Mouse (Mus musculus): ENCODE measurements around the gene Cyp3a41a. TPM values are rescaled to one million over a fixed set of nuclear protein-coding genes. Genes with fewer than 3 reads are reported as not detected.
"Not testable (repeated sequence)": the region's sequence is repeated elsewhere in the genome, so short reads cannot be mapped to it uniquely, and the experiment has no call there.

Cyp3a41a gene
- total RNA-seq (2014; fragmentation: Nextera tagmentation) (not detected in 2 replicates), total RNA-seq (2017) (0.05 TPM in 1 of 2 replicates, not detected in the other), polyA plus RNA-seq (2012) (not detected in 2 replicates)

DNA sequence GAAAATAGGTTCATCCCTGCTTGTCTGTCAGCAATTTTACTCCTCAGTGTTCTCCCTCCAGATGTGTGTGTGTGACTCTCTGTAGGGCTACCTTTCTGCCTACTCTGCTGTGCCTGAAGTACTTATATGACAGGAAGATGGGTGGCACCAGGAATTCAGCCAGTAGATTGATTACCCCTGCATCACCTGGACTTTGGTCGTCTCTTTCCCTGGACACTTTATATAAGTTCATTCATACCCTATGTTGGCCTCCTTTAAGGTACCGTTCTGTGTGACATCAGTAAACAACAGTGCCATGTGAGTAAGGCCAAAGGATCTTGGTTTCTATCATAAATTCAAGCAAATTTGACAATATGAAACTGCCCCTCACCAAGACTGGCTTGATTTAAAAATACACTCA lies at the start of gene Cyp3a41a:
TSS of gene Cyp3a41a (minus strand) at position 101 of the 400 bp plus-strand sequence.
- DNase-seq (ENCODE audit: low spot score); ATAC-seq (ENCODE audit: extremely low read depth, insufficient number of reproducible peaks, low FRiP score, poor library complexity, severe bottlenecking); H3K36me3 ChIP-seq (replicated peaks); H3K4me3 ChIP-seq (ENCODE audit: low read depth, low read length); H3K9me3 ChIP-seq (replicated peaks); H3K4me1 ChIP-seq (ENCODE audit: insufficient read depth, low read depth, low read length); H3K27me3 ChIP-seq (ENCODE audit: insufficient read depth, low read length): not testable (repeated sequence)

DNA sequence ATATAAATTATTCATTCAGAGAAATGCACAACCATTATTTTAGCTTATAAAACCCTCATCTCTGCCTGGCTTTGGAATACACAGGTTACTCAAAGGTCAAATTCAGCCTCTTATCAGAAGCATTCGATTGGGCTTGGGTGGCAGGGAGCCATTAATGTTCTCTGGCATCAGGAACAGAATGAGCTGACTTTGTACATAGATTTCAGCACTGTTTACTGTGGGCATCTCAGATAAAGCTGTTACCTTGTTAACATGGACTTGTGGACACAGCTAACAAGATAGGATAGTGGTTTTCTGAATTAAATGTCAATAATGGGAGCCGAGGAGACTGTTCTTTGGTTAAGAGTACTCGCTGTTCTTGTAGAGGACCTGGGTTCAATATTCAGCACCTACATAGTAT lies 17.6 kb upstream of the Cyp3a41a start:
- not testable (repeated sequence) for DNase-seq (ENCODE audit: low spot score); H3K9me3 ChIP-seq (replicated peaks); H3K36me3 ChIP-seq (replicated peaks); H3K4me1 ChIP-seq (ENCODE audit: insufficient read depth, low read depth, low read length); H3K4me3 ChIP-seq (ENCODE audit: low read depth, low read length); H3K27me3 ChIP-seq (ENCODE audit: insufficient read depth, low read length); ATAC-seq (ENCODE audit: extremely low read depth, insufficient number of reproducible peaks, low FRiP score, poor library complexity, severe bottlenecking)

DNA sequence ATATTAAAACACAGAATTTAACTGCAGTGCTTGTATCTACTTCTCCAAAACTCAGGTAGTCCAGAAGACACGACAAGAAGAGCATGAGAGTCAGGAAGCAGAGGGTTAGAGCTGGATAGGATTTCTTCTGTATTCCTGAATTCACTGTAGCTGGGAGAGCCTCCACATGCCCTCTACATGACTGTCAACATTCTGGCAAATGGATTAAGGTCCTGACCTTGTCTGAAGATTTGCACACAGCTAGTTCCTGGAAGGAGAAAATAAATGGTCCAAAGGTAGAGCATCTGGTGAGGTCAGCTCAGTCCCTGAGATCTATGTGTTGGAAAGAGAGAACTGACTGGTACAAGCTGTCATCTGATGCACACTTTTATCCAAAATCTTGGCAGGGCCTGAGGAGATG lies 5.6 kb downstream of the Cyp3a41a start:
- not testable (repeated sequence) for ATAC-seq (ENCODE audit: extremely low read depth, insufficient number of reproducible peaks, low FRiP score, poor library complexity, severe bottlenecking); H3K27me3 ChIP-seq (ENCODE audit: insufficient read depth, low read length); H3K4me1 ChIP-seq (ENCODE audit: insufficient read depth, low read depth, low read length); H3K4me3 ChIP-seq (ENCODE audit: low read depth, low read length); H3K9me3 ChIP-seq (replicated peaks); DNase-seq (ENCODE audit: low spot score); H3K36me3 ChIP-seq (replicated peaks)

DNA sequence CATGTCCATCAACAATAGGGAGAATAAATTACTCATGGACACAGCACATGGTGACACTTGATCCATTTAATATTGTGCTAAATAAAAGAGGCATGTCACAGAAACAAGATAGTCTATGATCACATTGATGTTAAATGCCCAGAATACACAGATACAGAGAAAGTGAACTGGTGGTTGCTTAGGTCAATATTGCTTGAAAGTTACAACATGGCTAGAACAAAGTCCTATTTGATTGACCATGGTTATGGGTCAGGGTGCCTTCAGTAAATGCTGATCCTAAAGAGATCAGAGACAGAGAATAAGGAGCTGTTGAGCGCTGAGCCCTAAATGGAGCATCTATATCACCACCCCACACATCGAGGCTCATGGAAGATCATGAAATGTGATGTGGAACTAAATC lies 12.6 kb downstream of the Cyp3a41a start:
- not testable (repeated sequence) for H3K9me3 ChIP-seq (replicated peaks); H3K27me3 ChIP-seq (ENCODE audit: insufficient read depth, low read length); ATAC-seq (ENCODE audit: extremely low read depth, insufficient number of reproducible peaks, low FRiP score, poor library complexity, severe bottlenecking); H3K36me3 ChIP-seq (replicated peaks); H3K4me1 ChIP-seq (ENCODE audit: insufficient read depth, low read depth, low read length); DNase-seq (ENCODE audit: low spot score); H3K4me3 ChIP-seq (ENCODE audit: low read depth, low read length)

DNA sequence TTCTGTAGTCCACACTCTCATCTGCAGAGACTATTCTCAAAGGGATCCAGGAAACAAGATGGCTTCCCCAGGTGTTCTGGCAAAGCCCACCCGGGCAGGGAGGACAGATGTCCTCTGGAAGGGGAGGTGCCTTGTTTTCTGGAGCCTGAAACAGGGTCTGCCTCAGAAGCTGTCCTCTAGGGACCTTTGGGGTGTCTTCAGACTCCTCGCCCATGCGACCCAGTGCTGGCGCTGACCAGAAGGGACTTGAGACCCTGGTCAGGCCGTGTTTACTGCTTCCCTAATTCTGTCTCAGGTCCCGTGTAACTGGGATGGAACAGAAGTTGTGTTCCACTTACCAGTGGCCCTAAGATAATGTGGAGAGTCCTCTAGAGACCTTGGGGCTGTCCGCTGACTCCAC lies 57.9 kb downstream of the Cyp3a41a start:
- DNase-seq (ENCODE audit: low spot score) (no peak), ATAC-seq (ENCODE audit: extremely low read depth, insufficient number of reproducible peaks, low FRiP score, poor library complexity, severe bottlenecking) (no peak)
- no peaks in the 10 kb centered on the region for H3K4me1 ChIP-seq (ENCODE audit: insufficient read depth, low read depth, low read length)
- peaks cover 28% of the 10 kb centered on the region for H3K9me3 ChIP-seq (replicated peaks)
- no peak overlapping the region for H3K4me3 ChIP-seq (ENCODE audit: low read depth, low read length)
- no peaks in the 10 kb centered on the region for H3K27me3 ChIP-seq (ENCODE audit: insufficient read depth, low read length)
- no peak for TF ChIP-seq GATA2 (IDR thresholded peaks at IDR 0.05; ENCODE audit: borderline replicate concordance, low read depth, low read length)
- TF ChIP-seq POLR2AphosphoS5 (IDR thresholded peaks at IDR 0.05; ENCODE audit: insufficient replicate concordance, low read depth, low read length): no peak
- no peak for TF ChIP-seq GATA1 (IDR thresholded peaks at IDR 0.05; ENCODE audit: borderline replicate concordance, low read length)
- TF ChIP-seq CTCF (IDR thresholded peaks at IDR 0.05; ENCODE audit: low read depth, low read length): no peak
- no peak for TF ChIP-seq TAL1 (conservative IDR thresholded peaks at IDR 0.05; ENCODE audit: low read depth, low read length)
- H3K36me3 ChIP-seq (replicated peaks): no peaks in the 10 kb centered on the region

DNA sequence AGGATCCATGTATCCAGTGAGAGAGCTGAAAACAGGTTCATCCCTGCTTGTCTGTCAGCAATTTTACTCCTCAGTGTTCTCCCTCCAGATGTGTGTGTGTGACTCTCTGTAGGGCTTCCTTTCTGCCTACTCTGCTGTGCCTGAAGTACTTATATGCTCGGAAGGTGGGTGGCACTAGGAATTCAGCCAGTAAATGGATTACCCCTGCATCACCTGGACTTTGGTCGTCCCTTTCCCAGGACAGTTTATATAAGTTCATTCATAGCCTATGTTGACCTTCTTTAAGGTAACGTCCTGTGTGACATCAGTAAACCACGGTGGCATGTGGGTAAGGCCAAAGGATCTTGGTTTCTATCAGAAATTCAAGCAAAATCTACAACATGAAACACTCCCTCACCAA lies 72.2 kb downstream of the Cyp3a41a start:
- H3K9me3 ChIP-seq (replicated peaks): peaks cover 27% of the 10 kb centered on the region
- DNase-seq (ENCODE audit: low spot score) (no peak), ATAC-seq (ENCODE audit: extremely low read depth, insufficient number of reproducible peaks, low FRiP score, poor library complexity, severe bottlenecking) (no peak)
- TF ChIP-seq GATA1 (IDR thresholded peaks at IDR 0.05; ENCODE audit: borderline replicate concordance, low read length): no peak
- TF ChIP-seq TAL1 (conservative IDR thresholded peaks at IDR 0.05; ENCODE audit: low read depth, low read length): no peak
- TF ChIP-seq POLR2AphosphoS5 (IDR thresholded peaks at IDR 0.05; ENCODE audit: insufficient replicate concordance, low read depth, low read length): no peak
- TF ChIP-seq CTCF (IDR thresholded peaks at IDR 0.05; ENCODE audit: low read depth, low read length): no peak
- TF ChIP-seq GATA2 (IDR thresholded peaks at IDR 0.05; ENCODE audit: borderline replicate concordance, low read depth, low read length): no peak
- H3K4me3 ChIP-seq (ENCODE audit: low read depth, low read length): no peak overlapping the region
- no peaks in the 10 kb centered on the region for H3K36me3 ChIP-seq (replicated peaks)
- no peaks in the 10 kb centered on the region for H3K27me3 ChIP-seq (ENCODE audit: insufficient read depth, low read length)
- H3K4me1 ChIP-seq (ENCODE audit: insufficient read depth, low read depth, low read length): no peaks in the 10 kb centered on the region

Other genes starting within 250 kb of the Cyp3a41a start
- not detected in 2 replicates for gene Cyp3a41b, start 135.4 kb downstream of the Cyp3a41a start, total RNA-seq (2014; fragmentation: Nextera tagmentation)
- gene Cyp3a41b, start 135.4 kb downstream of the Cyp3a41a start, total RNA-seq (2017): not detected in 2 replicates
- not detected in 2 replicates for gene Cyp3a41b, start 135.4 kb downstream of the Cyp3a41a start, polyA plus RNA-seq (2012)
- gene Cyp3a44, start 85.7 kb upstream of the Cyp3a41a start, total RNA-seq (2014; fragmentation: Nextera tagmentation): not detected in 2 replicates
- not detected in 2 replicates for gene Cyp3a44, start 85.7 kb upstream of the Cyp3a41a start, total RNA-seq (2017)
- not detected in 2 replicates for gene Cyp3a44, start 85.7 kb upstream of the Cyp3a41a start, polyA plus RNA-seq (2012)
- not detected in 2 replicates for gene Cyp3a11, start 159.8 kb upstream of the Cyp3a41a start, total RNA-seq (2014; fragmentation: Nextera tagmentation)
- gene Cyp3a11, start 159.8 kb upstream of the Cyp3a41a start, total RNA-seq (2017): 0.06 and 0.11 TPM in 2 replicates
- not detected in 2 replicates for gene Cyp3a11, start 159.8 kb upstream of the Cyp3a41a start, polyA plus RNA-seq (2012)